Mouse (Mus musculus): ENCODE results near the gene Adm. TPM values are rescaled to one million over a fixed set of nuclear protein-coding genes. Genes with fewer than 3 reads are reported as not detected.
A peak's percentile ranks its signal among the peaks of the same experiment; 100 is the strongest.
"Not testable (repeated sequence)": the region's sequence is repeated elsewhere in the genome, so short reads cannot be mapped to it uniquely, and the experiment has no call there.

Adm gene
- polyA plus RNA-seq, 1 experiment from 2014 or later: 10.9 TPM

- H3K4me2 ChIP-seq: peak overlapping the region; percentile 85
- H3K4me3 ChIP-seq: peak overlapping the region; percentile 53
- ATAC-seq (ENCODE audit: insufficient number of reproducible peaks, low FRiP score): no peak
- H3K36me3 ChIP-seq: no peaks in the 10 kb centered on the region
- H3K27ac ChIP-seq (ENCODE audit: poor library complexity, severe bottlenecking): no peak overlapping the region
- no peaks in the 10 kb centered on the region for H3K9me3 ChIP-seq (replicated peaks)
- H3K4me1 ChIP-seq (replicated peaks): peaks cover 43% of the 10 kb centered on the region
- peak overlapping the region; percentile 72 for H3K9ac ChIP-seq
- WGBS: under 1% methylated on average over 33 of the region's 33 CpGs
- H3K27me3 ChIP-seq (replicated peaks): peaks cover 31% of the 10 kb centered on the region
Observed at GRCm38 (mm10) chr7:110628611-110629354, 1.3 kb downstream of the Adm start.

- Histone ChIP-seq H3K4me3 (peak overlapping the region; percentile 53), H3K27me3 (replicated peaks) (peaks cover 18% of the 10 kb centered on the region), H3K36me3 (no peaks in the 10 kb centered on the region), H3K4me1 (replicated peaks) (peaks cover 39% of the 10 kb centered on the region), H3K27ac (ENCODE audit: poor library complexity, severe bottlenecking) (peak overlapping the region; percentile 49; the same call in 1 of the 2 replicates), H3K9ac (peak overlapping the region; percentile 54), H3K4me2 (peak overlapping the region; percentile 85), H3K9me3 (replicated peaks) (no peaks in the 10 kb centered on the region)
- 1% methylated on average over 36 of the region's 36 CpGs for WGBS
- peak; percentile 72 for ATAC-seq (ENCODE audit: insufficient number of reproducible peaks, low FRiP score)
Observed at GRCm38 (mm10) chr7:110629892-110630666, 2.6 kb downstream of the Adm start.

GRCm38 (mm10) chr7:110631136-110631888, 3.9 kb downstream of the Adm start:
- H3K9ac ChIP-seq: 0 out of 2 replicates have a peak overlapping the region, but pooled peaks have one; percentile 54
- H3K27ac ChIP-seq (ENCODE audit: poor library complexity, severe bottlenecking): no peak overlapping the region

GRCm38 (mm10) chr7:110635929-110636328, 8.5 kb downstream of the Adm start:
- Histone ChIP-seq H3K27me3 (replicated peaks) (no peaks in the 10 kb centered on the region), H3K9me3 (replicated peaks) (no peaks in the 10 kb centered on the region), H3K4me1 (replicated peaks) (peaks cover 12% of the 10 kb centered on the region), H3K27ac (ENCODE audit: poor library complexity, severe bottlenecking) (no peak overlapping the region), H3K4me3 (no peak overlapping the region), H3K4me2 (no peak overlapping the region), H3K36me3 (no peaks in the 10 kb centered on the region), H3K9ac (no peak overlapping the region)
- 69% methylated on average over 3 of the region's 3 CpGs for WGBS
- no peak for ATAC-seq (ENCODE audit: insufficient number of reproducible peaks, low FRiP score)

More at GRCm38 (mm10) chr7:110631136-110631888, 3.9 kb downstream of the Adm start:
- peak overlapping the region; percentile 85; the same call in 1 of the 2 replicates for H3K4me2 ChIP-seq
- 63% methylated on average over 16 of the region's 16 CpGs for WGBS
- no peaks in the 10 kb centered on the region for H3K36me3 ChIP-seq
- no peak overlapping the region for H3K4me3 ChIP-seq
- H3K4me1 ChIP-seq (replicated peaks): peaks cover 28% of the 10 kb centered on the region
- no peaks in the 10 kb centered on the region for H3K9me3 ChIP-seq (replicated peaks)
- no peak for ATAC-seq (ENCODE audit: insufficient number of reproducible peaks, low FRiP score)
- H3K27me3 ChIP-seq (replicated peaks): peaks cover 17% of the 10 kb centered on the region

DNA sequence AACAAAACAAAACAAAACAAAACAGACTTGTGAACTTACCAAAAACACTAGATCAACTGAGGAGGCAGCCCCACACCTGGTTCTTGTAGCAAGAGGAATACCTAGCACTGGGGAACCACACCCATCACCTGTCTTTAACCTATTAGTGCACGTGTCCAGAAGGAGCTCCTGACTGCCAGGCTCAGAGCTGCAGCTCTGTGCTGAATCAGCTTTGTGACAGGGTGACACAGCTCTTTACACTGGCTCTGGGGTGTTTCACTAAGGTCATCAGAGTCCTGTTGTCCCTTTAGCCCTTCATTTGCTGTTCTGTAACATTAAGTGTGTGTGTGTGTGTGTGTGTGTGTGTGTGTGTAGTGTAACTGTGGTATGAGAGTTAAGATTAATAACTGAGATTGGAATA, 9.1 kb downstream of the Adm start:
- no peak overlapping the region for H3K4me2 ChIP-seq
- WGBS: 29% methylated on average over 1 of the region's 1 CpGs

DNA sequence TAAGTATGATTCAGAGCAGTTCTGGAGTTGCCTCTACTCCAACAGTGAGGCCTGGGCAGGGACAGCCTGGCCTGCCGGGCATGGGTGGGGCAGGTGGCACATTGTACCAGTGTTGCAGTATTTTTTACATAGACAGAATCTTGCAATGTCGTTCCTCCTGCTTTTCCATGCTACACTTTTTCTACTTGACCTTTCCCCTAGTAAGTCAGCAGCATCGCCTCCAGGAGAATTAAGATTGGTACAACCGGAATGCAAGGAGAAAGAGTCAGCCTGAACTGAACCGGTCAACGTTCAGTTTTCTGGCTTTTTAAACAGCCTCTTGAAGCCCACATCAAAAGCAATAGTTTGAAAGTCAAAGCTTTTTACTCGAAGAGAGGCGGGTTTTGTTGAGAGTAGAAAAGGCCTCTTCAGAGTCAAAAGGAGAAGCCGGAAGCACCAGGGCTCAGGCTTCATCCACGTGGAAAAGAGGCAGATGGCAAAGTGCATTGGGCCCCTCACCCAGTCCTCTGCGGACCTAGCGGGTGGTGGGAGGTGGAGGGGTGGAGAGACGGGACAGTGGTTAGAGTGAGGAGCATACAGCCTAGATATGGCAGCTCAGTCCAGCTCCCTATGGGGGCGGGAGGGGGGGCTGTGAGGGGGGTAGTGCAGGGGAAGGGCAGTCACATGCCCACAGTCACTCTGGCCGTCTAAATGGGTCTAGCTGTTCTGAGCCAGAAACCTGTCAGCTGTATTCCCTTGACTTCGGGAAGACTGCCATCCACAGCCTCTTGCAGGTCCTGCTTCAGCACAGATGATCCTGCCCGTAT, 11.0 kb downstream of the Adm start:
- no peak overlapping the region for H3K27ac ChIP-seq (ENCODE audit: poor library complexity, severe bottlenecking)
- H3K4me3 ChIP-seq: no peak overlapping the region
- H3K27me3 ChIP-seq (replicated peaks): no peaks in the 10 kb centered on the region
- no peaks in the 10 kb centered on the region for H3K36me3 ChIP-seq
- H3K4me1 ChIP-seq (replicated peaks): peaks cover 30% of the 10 kb centered on the region
- no peaks in the 10 kb centered on the region for H3K9me3 ChIP-seq (replicated peaks)
- WGBS: 52% methylated on average over 17 of the region's 17 CpGs
- peak; percentile 42; the same call in 1 of the 2 replicates for ATAC-seq (ENCODE audit: insufficient number of reproducible peaks, low FRiP score)
- no peak overlapping the region for H3K9ac ChIP-seq
- H3K4me2 ChIP-seq: no peak overlapping the region

More for the DNA sequence above, 9.1 kb downstream of the Adm start:
- Histone ChIP-seq H3K9ac (no peak overlapping the region), H3K9me3 (replicated peaks) (no peaks in the 10 kb centered on the region), H3K27me3 (replicated peaks) (no peaks in the 10 kb centered on the region), H3K4me3 (no peak overlapping the region), H3K4me1 (replicated peaks) (peaks cover 18% of the 10 kb centered on the region), H3K36me3 (no peaks in the 10 kb centered on the region), H3K27ac (ENCODE audit: poor library complexity, severe bottlenecking) (no peak overlapping the region)
- ATAC-seq (ENCODE audit: insufficient number of reproducible peaks, low FRiP score): no peak

DNA sequence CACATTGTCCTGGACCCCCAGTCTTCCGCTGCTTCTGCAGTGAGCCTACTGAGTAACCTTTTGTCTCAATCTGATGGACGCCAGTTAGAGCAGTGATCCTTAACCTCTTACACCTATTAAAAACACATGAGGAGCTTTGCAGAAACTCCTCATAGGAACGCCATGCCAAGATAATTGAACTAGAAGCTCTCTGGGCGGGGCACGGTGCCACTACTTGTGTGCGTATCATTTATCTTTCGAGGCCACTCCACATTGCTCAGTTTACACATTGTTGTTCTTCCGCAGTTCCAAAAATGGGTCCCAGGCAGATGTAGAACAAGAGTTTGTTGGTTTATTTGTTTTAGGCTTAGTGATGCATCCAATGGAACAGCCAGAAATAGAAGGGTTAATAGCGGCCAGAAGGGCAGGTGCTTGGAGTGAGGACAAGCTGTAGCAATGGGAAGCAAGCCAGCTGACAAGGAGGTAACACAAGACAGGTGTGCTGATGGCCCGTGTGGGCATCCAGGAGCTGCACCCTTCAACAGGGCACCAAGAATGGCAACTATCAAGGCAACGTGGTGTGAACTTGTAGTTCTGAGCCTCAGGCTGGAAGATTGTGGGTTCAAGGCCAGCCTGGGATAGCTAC, 11.9 kb downstream of the Adm start:
- H3K27me3 ChIP-seq (replicated peaks): no peaks in the 10 kb centered on the region
- H3K9ac ChIP-seq: no peak overlapping the region
- H3K4me1 ChIP-seq (replicated peaks): peaks cover 35% of the 10 kb centered on the region
- ATAC-seq (ENCODE audit: insufficient number of reproducible peaks, low FRiP score): no peak
- no peaks in the 10 kb centered on the region for H3K9me3 ChIP-seq (replicated peaks)
- H3K4me2 ChIP-seq: no peak overlapping the region
- 80% methylated on average over 11 of the region's 11 CpGs for WGBS
- no peak overlapping the region for H3K4me3 ChIP-seq
- H3K36me3 ChIP-seq: no peaks in the 10 kb centered on the region
- H3K27ac ChIP-seq (ENCODE audit: poor library complexity, severe bottlenecking): no peak overlapping the region

- H3K4me3 ChIP-seq; H3K27ac ChIP-seq (ENCODE audit: poor library complexity, severe bottlenecking); H3K4me2 ChIP-seq; H3K9me3 ChIP-seq (replicated peaks); H3K9ac ChIP-seq; H3K36me3 ChIP-seq; H3K27me3 ChIP-seq (replicated peaks); ATAC-seq (ENCODE audit: insufficient number of reproducible peaks, low FRiP score): not testable (repeated sequence)
- 93% methylated on average over 3 of the region's 3 CpGs for WGBS
- peaks cover 40% of the 10 kb centered on the region for H3K4me1 ChIP-seq (replicated peaks)
Observed at GRCm38 (mm10) chr7:110639958-110640357, 12.5 kb downstream of the Adm start.

DNA sequence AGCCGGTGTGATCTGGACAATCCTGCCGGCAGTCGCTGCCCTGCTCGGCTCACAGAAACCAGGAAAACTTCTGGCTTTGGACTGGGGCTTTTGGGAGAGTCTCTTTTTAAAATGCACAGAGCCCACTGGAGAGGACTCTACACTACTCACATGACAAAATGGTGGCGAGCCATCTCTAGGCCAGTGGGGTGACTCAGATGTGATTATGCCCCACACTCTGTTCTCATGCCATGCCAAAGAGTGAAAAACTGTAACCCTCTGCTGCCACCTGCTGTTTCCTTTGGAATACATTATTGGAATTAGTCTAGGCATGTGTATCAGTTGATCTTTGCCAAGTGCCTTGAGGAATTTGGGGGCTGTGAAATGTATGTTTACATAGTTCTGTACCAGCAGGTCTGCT, 17.9 kb downstream of the Adm start:
- H3K9ac ChIP-seq: no peak overlapping the region
- H3K4me2 ChIP-seq: no peak overlapping the region
- no peak overlapping the region for H3K27ac ChIP-seq (ENCODE audit: poor library complexity, severe bottlenecking)
- H3K4me1 ChIP-seq (replicated peaks): peaks cover 60% of the 10 kb centered on the region
- no peak overlapping the region for H3K4me3 ChIP-seq
- H3K27me3 ChIP-seq (replicated peaks): no peaks in the 10 kb centered on the region
- WGBS: 69% methylated on average over 5 of the region's 5 CpGs
- no peak; the same call in 1 of the 2 replicates for ATAC-seq (ENCODE audit: insufficient number of reproducible peaks, low FRiP score)
- H3K36me3 ChIP-seq: no peaks in the 10 kb centered on the region
- peaks cover 7% of the 10 kb centered on the region for H3K9me3 ChIP-seq (replicated peaks)

DNA sequence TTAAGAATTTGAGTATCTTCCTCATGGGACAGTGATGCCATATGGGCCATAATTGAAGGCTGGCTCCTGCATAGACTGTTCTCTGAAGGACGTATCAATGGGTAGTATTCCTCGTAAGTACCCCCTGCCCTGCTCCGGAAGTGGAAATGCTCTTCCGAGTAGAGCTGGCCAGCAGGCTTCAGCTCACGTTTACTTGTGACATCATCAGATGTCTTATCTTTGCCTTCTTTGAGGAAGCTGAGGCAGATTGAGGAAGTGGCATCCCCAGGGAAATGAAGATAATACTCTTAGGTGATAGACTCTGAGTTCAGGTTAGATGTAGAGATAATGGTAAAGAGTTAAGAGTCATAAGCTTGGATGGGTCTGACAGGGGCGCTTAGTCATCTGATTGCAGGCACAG, 18.4 kb downstream of the Adm start:
- WGBS: 70% methylated on average over 6 of the region's 6 CpGs
- H3K4me3 ChIP-seq: no peak overlapping the region
- H3K9ac ChIP-seq: no peak overlapping the region
- no peaks in the 10 kb centered on the region for H3K36me3 ChIP-seq
- H3K4me1 ChIP-seq (replicated peaks): peaks cover 59% of the 10 kb centered on the region
- no peak for ATAC-seq (ENCODE audit: insufficient number of reproducible peaks, low FRiP score)
- peaks cover 7% of the 10 kb centered on the region for H3K9me3 ChIP-seq (replicated peaks)
- no peaks in the 10 kb centered on the region for H3K27me3 ChIP-seq (replicated peaks)
- no peak overlapping the region for H3K27ac ChIP-seq (ENCODE audit: poor library complexity, severe bottlenecking)
- H3K4me2 ChIP-seq: no peak overlapping the region
